ENCODE assay signal across 8 mouse cellular contexts in the genomic region with DNA sequence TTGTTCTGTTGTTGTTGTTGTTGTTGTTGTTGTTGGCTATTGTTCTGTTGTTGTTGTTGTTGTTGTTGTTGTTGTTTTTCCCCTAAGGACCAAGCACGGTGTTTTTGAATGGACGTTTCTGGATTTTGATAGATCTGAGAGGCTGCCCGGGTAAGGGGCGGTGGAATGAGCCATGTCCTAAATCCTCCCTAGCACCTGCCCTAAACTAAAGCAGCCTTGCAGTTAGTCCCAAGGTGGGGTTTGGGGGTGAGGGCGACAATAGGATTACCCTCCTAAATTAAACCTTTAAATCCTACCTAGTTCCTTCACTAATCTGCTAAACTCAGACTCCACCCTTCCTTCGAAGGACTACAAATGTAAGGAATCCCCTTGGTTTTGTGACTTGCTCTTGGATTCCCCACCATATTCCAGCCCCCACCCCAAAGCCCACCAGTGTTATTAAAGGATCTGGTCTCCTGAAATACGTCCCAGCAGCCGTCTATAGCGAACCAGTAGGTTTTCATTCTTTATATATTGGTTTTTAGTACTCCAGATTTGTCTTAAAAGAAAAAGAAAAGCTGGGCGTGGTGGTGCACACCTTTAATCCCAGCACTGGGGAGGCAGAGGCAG. TPM values are rescaled to one million over a fixed set of nuclear protein-coding genes. Genes with fewer than 3 reads are reported as not detected.
DNase-seq lines count a peak whose midpoint lies in the region; ATAC-seq and TF ChIP-seq lines count a peak whose summit lies in the region.

No protein-coding gene starts in this region.

- H3K4me1 ChIP-seq in lung, postnatal 0 days (ENCODE audit: insufficient read depth, low read depth, low read length): peaks cover 7% of the 10 kb centered on the region; the same call in 1 of the 2 replicates
- H3K4me1 ChIP-seq in hindbrain, embryonic 11.5 days (replicated peaks; ENCODE audit: control insufficient read depth, insufficient read depth, low read length): no peaks in the 10 kb centered on the region; the same call in 1 of the 2 replicates

- H3K36me3 ChIP-seq in lung, postnatal 0 days (ENCODE audit: insufficient read depth, low read length): no peaks in the 10 kb centered on the region
- H3K36me3 ChIP-seq in hindbrain, embryonic 11.5 days (ENCODE audit: control insufficient read depth, insufficient read depth, low read length): no peaks in the 10 kb centered on the region

- peak overlapping the region; percentile 71 for H3K4me2 ChIP-seq in lung, postnatal 0 days (replicated peaks; ENCODE audit: low read depth, low read length)
- peak overlapping the region; percentile 25 for H3K4me2 ChIP-seq in hindbrain, embryonic 11.5 days (replicated peaks; ENCODE audit: low read depth, low read length)

- peak overlapping the region; percentile 81 for H3K4me3 ChIP-seq in lung, postnatal 0 days (ENCODE audit: low read depth, low read length)
- H3K4me3 ChIP-seq in hindbrain, embryonic 11.5 days (ENCODE audit: low read depth, low read length): peak overlapping the region; percentile 57

- H3K9me3 ChIP-seq in lung, postnatal 0 days (ENCODE audit: low read length): no peaks in the 10 kb centered on the region
- no peaks in the 10 kb centered on the region for H3K9me3 ChIP-seq in hindbrain, embryonic 11.5 days (ENCODE audit: control insufficient read depth, low read length)

- ATAC-seq in lung, postnatal 0 days: peak; percentile 30; the same call in 1 of the 2 replicates
- peak; percentile 76 for ATAC-seq in hindbrain, embryonic 11.5 days (ENCODE audit: low FRiP score)
- peak; percentile 16 for ATAC-seq in megakaryocyte, adult 5-6 weeks (ENCODE audit: poor library complexity, severe bottlenecking)

- no peaks in the 10 kb centered on the region for H3K27me3 ChIP-seq in lung, postnatal 0 days (replicated peaks; ENCODE audit: insufficient read depth, low read length)
- H3K27me3 ChIP-seq in hindbrain, embryonic 11.5 days (ENCODE audit: control insufficient read depth, insufficient read depth, low read length): no peaks in the 10 kb centered on the region

- DNase-seq in lung, postnatal 0 days (ENCODE audit: low spot score): peak; percentile 27
- DNase-seq in lung, adult 18-20 months: no peak
- DNase-seq in cerebellum, adult 9-10 months: peak; percentile 16
- DNase-seq in hindbrain, embryonic 11.5 days (ENCODE audit: low spot score): no peak
- no peak for DNase-seq in B cell, adult 2 months
- DNase-seq in left cerebral cortex, postnatal 10 days (ENCODE audit: extremely low spot score in 1 of 2, low spot score in 2 of 2): no peak
- no peak for DNase-seq in frontal cortex, adult 2 months (ENCODE audit: extremely low spot score in 1 of 2, low spot score in 1 of 2)

- intact Hi-C loops in left cerebral cortex, postnatal 10 days (cut with DNase I): no loop called here

- 33% methylated on average over 10 of the region's 10 CpGs for WGBS in lung, postnatal 0 days
- WGBS in hindbrain, embryonic 11.5 days: 38% methylated on average over 10 of the region's 10 CpGs

- no peak for TF ChIP-seq EP300 in lung, postnatal 0 days (IDR thresholded peaks at IDR 0.05)

- peak overlapping the region; percentile 89 for H3K9ac ChIP-seq in lung, postnatal 0 days (replicated peaks; ENCODE audit: low read depth)
- peak overlapping the region; percentile 85 for H3K9ac ChIP-seq in hindbrain, embryonic 11.5 days (ENCODE audit: low read depth, low read length)

- TF ChIP-seq CTCF in lung, postnatal 0 days (IDR thresholded peaks at IDR 0.05): no peak

- peak overlapping the region; percentile 90 for H3K27ac ChIP-seq in lung, postnatal 0 days (ENCODE audit: low read length)
- peak overlapping the region; percentile 72 for H3K27ac ChIP-seq in hindbrain, embryonic 11.5 days (ENCODE audit: low read depth, low read length)

RNA-seq across cellular contexts. Expression of a gene that starts 0.6 kb away (rescaled TPM):
- polyA plus RNA-seq in lung, postnatal 0 days (2015; fragmentation: Nextera tagmentation; extraction: Ambion mirVana): 21.8 and 21.9 TPM in 2 replicates
- 63.1 and 70.8 TPM in 2 replicates for polyA plus RNA-seq in hindbrain, embryonic 11.5 days (2014; fragmentation: Nextera tagmentation; extraction: Ambion mirVana)
- total RNA-seq in megakaryocyte, adult 5-6 weeks (2015): 12.6 and 15.3 TPM in 2 replicates
- 26.1 and 37.9 TPM in 2 replicates for total RNA-seq in megakaryocyte, adult 5-6 weeks (2017)
- total RNA-seq in left cerebral cortex, postnatal 10 days (2021): 10 to 100 TPM; 14.6 to 17.1 TPM
- 14.8 and 16.1 TPM in 2 replicates for polyA plus RNA-seq in frontal cortex, adult 2 months (2012; rRNA removed)

RNA-seq across cellular contexts. Expression of a gene that starts 44.0 kb away (rescaled TPM):
- 49.7 and 58.2 TPM in 2 replicates for polyA plus RNA-seq in lung, postnatal 0 days (2015; fragmentation: Nextera tagmentation; extraction: Ambion mirVana)
- 23.9 and 24.7 TPM in 2 replicates for polyA plus RNA-seq in hindbrain, embryonic 11.5 days (2014; fragmentation: Nextera tagmentation; extraction: Ambion mirVana)
- not detected in 2 replicates for total RNA-seq in megakaryocyte, adult 5-6 weeks (2015)
- total RNA-seq in megakaryocyte, adult 5-6 weeks (2017): 0.37 TPM in 1 of 2 replicates, not detected in the other
- 10 to 100 TPM; 10.5 to 13.7 TPM for total RNA-seq in left cerebral cortex, postnatal 10 days (2021)
- 4.1 and 5.2 TPM in 2 replicates for polyA plus RNA-seq in frontal cortex, adult 2 months (2012; rRNA removed)

Comparison
In these comparisons a context has a peak if more than half of its experiments do, and no peak if none do; other contexts are left out.
1. DNase-seq: peak in lung, postnatal 0 days (single experiment) and cerebellum, adult 9-10 months (single experiment); none in lung, adult 18-20 months (0 of 2), hindbrain, embryonic 11.5 days (single experiment), B cell, adult 2 months (0 of 2), left cerebral cortex, postnatal 10 days (0 of 2) and frontal cortex, adult 2 months (0 of 2).
2. ATAC-seq: peak in every context shown above with its lines; median percentile 76 in hindbrain, embryonic 11.5 days; 30 in lung, postnatal 0 days; 16 in megakaryocyte, adult 5-6 weeks.